Mouse (Mus musculus) mesoderm, embryonic 11.5 days (tissue): Measurements from ENCODE around the gene Cap2.

Experiments
- DNase-seq: peaks from one replicate; pipeline ENCODE4 v3.0.0-alpha.2; 2012; ENCODE audit warnings: low read depth, low spot score

Cap2 gene

GRCm38 (mm10) chr13:46525295-46526255, 23.9 kb downstream of the Cap2 start:
- DNase-seq: no peak

GRCm38 (mm10) chr13:46526645-46527044, 25.0 kb downstream of the Cap2 start:
- DNase-seq: no peak

- no peak for DNase-seq
Observed at GRCm38 (mm10) chr13:46527340-46527739, 25.7 kb downstream of the Cap2 start.

- no peak for DNase-seq
Observed at GRCm38 (mm10) chr13:46529037-46529436, 27.4 kb downstream of the Cap2 start.

GRCm38 (mm10) chr13:46530546-46530945, 28.9 kb downstream of the Cap2 start:
- DNase-seq: no peak

GRCm38 (mm10) chr13:46531676-46532075, 30.0 kb downstream of the Cap2 start:
- no peak for DNase-seq

GRCm38 (mm10) chr13:46532276-46532675, 30.6 kb downstream of the Cap2 start:
- no peak for DNase-seq

- DNase-seq: no peak
Observed at GRCm38 (mm10) chr13:46533342-46534129, 31.9 kb downstream of the Cap2 start.

- peak; percentile 67 for DNase-seq
Observed at GRCm38 (mm10) chr13:46534171-46534968, 32.7 kb downstream of the Cap2 start.

GRCm38 (mm10) chr13:46534969-46535785, 33.5 kb downstream of the Cap2 start:
- DNase-seq: no peak

- DNase-seq: no peak
Observed at GRCm38 (mm10) chr13:46539284-46539683, 37.6 kb downstream of the Cap2 start.

GRCm38 (mm10) chr13:46540943-46541342, 39.3 kb downstream of the Cap2 start:
- DNase-seq: no peak

- DNase-seq: no peak
Observed at GRCm38 (mm10) chr13:46542782-46543181, 41.1 kb downstream of the Cap2 start.

- no peak for DNase-seq
Observed at GRCm38 (mm10) chr13:46544608-46545007, 43.0 kb downstream of the Cap2 start.

GRCm38 (mm10) chr13:46545081-46545480, 43.4 kb downstream of the Cap2 start:
- no peak for DNase-seq

GRCm38 (mm10) chr13:46546846-46547245, 45.2 kb downstream of the Cap2 start:
- no peak for DNase-seq

GRCm38 (mm10) chr13:46547253-46547652, 45.6 kb downstream of the Cap2 start:
- DNase-seq: no peak

GRCm38 (mm10) chr13:46548132-46548531, 46.5 kb downstream of the Cap2 start:
- DNase-seq: no peak

GRCm38 (mm10) chr13:46548600-46549179, 47.0 kb downstream of the Cap2 start:
- DNase-seq: no peak

GRCm38 (mm10) chr13:46550627-46551026, 49.0 kb downstream of the Cap2 start:
- no peak for DNase-seq
